Mouse (Mus musculus) ES-Bruce4 (cell line): ENCODE measurements around the gene A030014E15Rik. TPM values are rescaled to one million over a fixed set of nuclear protein-coding genes. Genes with fewer than 3 reads are reported as not detected.
A peak's percentile ranks its signal among the peaks of the same experiment; 100 is the strongest.
"Not testable (repeated sequence)": the region's sequence is repeated elsewhere in the genome, so short reads cannot be mapped to it uniquely, and the experiment has no call there.

ENCODE experiments used
- H3K27ac ChIP-seq: 2 replicates; pipeline ENCODE4 v1.5.1; 2012; ENCODE audit warnings: low read length, inconsistent platforms; ENCODE audit not compliant: insufficient read depth
- H3K27me3 ChIP-seq: 2 replicates; pipeline ENCODE4 v1.6.1; 2012; ENCODE audit warnings: mild to moderate bottlenecking, low read length, inconsistent platforms; ENCODE audit not compliant: control insufficient read depth, poor library complexity, insufficient read depth, severe bottlenecking
- H3K36me3 ChIP-seq: 2 replicates; pipeline ENCODE4 v1.6.1; 2012; ENCODE audit warnings: inconsistent platforms, mild to moderate bottlenecking, low read length, moderate library complexity; ENCODE audit not compliant: control insufficient read depth, poor library complexity, insufficient read depth, severe bottlenecking
- H3K4me1 ChIP-seq: one replicate; pipeline ENCODE4 v1.8.1; 2011; ENCODE audit warnings: low read length; ENCODE audit not compliant: control insufficient read depth, insufficient read depth
- H3K4me3 ChIP-seq: 2 replicates; pipeline ENCODE4 v1.5.1; 2011; ENCODE audit warnings: low read depth, mild to moderate bottlenecking, low read length
- H3K9ac ChIP-seq: 2 replicates; pipeline ENCODE4 v1.6.1; 2012; ENCODE audit warnings: low read depth, mild to moderate bottlenecking, inconsistent platforms; ENCODE audit not compliant: poor library complexity, severe bottlenecking
- H3K9me3 ChIP-seq: replicated peaks from 2 replicates; pipeline ENCODE4 v1.6.1; 2012; ENCODE audit warnings: mild to moderate bottlenecking, low read length, inconsistent platforms; ENCODE audit not compliant: control insufficient read depth, poor library complexity, insufficient read depth, severe bottlenecking
- CTCF ChIP-seq: IDR thresholded peaks from one replicate; pipeline ENCODE4 v1.8.1; 2011; ENCODE audit warnings: low read depth, low read length
- EP300 ChIP-seq: IDR thresholded peaks from 2 replicates; pipeline ENCODE4 v1.6.1; 2011; ENCODE audit warnings: low read depth, low read length; ENCODE audit not compliant: insufficient read depth
- POLR2A ChIP-seq: IDR thresholded peaks from one replicate; pipeline ENCODE4 v1.8.1; 2011; ENCODE audit warnings: low read length; ENCODE audit not compliant: insufficient read depth
- polyA plus RNA-seq: library from polyadenylated mRNA; stranded (reverse); fragments of >200 nt; gene quantifications from 2 replicates; pipeline ENCODE4 v1.2.4, GENCODE M21; 2011; ENCODE audit warnings: low read depth; ENCODE audit not compliant: missing spikeins, insufficient read depth, insufficient read length

The A030014E15Rik gene
- polyA plus RNA-seq, 1 experiment = not detected

- Histone ChIP-seq H3K9me3 (no peaks in the 10 kb centered on the region; the same call in 1 of the 2 replicates), H3K36me3 (no peaks in the 10 kb centered on the region), H3K9ac (no peak overlapping the region), H3K4me1 (peaks cover 2% of the 10 kb centered on the region), H3K27me3 (no peaks in the 10 kb centered on the region), H3K27ac (no peak overlapping the region; the same call in 1 of the 2 replicates), H3K4me3 (no peak overlapping the region)
- no peak for TF ChIP-seq POLR2A
These were observed 23.9 kb downstream of the A030014E15Rik start for GRCm38 (mm10) chr1:82948601-82949000.

- not testable (repeated sequence) for H3K9ac ChIP-seq, H3K4me1 ChIP-seq, H3K9me3 ChIP-seq, H3K27ac ChIP-seq, H3K4me3 ChIP-seq, H3K27me3 ChIP-seq, H3K36me3 ChIP-seq
These were observed 31.2 kb downstream of the A030014E15Rik start, which contains the start of gene Gm7544 for GRCm38 (mm10) chr1:82955913-82956312. Gene Gm7544, minus strand, starts transcription at chr1:82956013.

- Histone ChIP-seq H3K9ac (no peak within 1 kb of the TSS), H3K27ac (no peak within 1 kb of the TSS), H3K4me3 (peak within 1 kb of the TSS; percentile 73), H3K27me3 (no peaks in the 10 kb centered on the region), H3K36me3 (no peaks in the 10 kb centered on the region), H3K4me1 (no peaks in the 10 kb centered on the region), H3K9me3 (0 out of 2 replicates have a peak, but pooled peaks cover 3% of the 10 kb centered on the region)
- TF ChIP-seq CTCF (peak; percentile 26), EP300 (peak; percentile 70; the same call in 1 of the 2 replicates), POLR2A (no peak)
These were observed 35.2 kb downstream of the A030014E15Rik start, which contains the start of gene Gm47955 for GRCm38 (mm10) chr1:82959870-82960385. Gene Gm47955, plus strand, starts transcription at chr1:82960286.

GRCm38 (mm10) chr1:82966413-82966812 is 41.7 kb downstream of the A030014E15Rik start:
- no peaks in the 10 kb centered on the region for H3K36me3 ChIP-seq
- H3K27me3 ChIP-seq = no peaks in the 10 kb centered on the region
- H3K27ac ChIP-seq = no peak overlapping the region
- TF ChIP-seq EP300 = no peak
- no peak for TF ChIP-seq POLR2A
- TF ChIP-seq CTCF = no peak
- H3K4me1 ChIP-seq = no peaks in the 10 kb centered on the region
- 0 out of 2 replicates have a peak, but pooled peaks cover 3% of the 10 kb centered on the region for H3K9me3 ChIP-seq
- no peak overlapping the region for H3K4me3 ChIP-seq
- H3K9ac ChIP-seq = no peak overlapping the region

GRCm38 (mm10) chr1:82972046-82972445 is 47.3 kb downstream of the A030014E15Rik start:
- H3K9ac ChIP-seq = no peak overlapping the region
- no peaks in the 10 kb centered on the region for H3K36me3 ChIP-seq
- no peak overlapping the region for H3K27ac ChIP-seq
- TF ChIP-seq POLR2A = no peak
- no peak for TF ChIP-seq EP300
- no peak for TF ChIP-seq CTCF
- H3K9me3 ChIP-seq = no peaks in the 10 kb centered on the region
- H3K4me3 ChIP-seq = no peak overlapping the region
- H3K4me1 ChIP-seq = no peaks in the 10 kb centered on the region
- no peaks in the 10 kb centered on the region for H3K27me3 ChIP-seq

GRCm38 (mm10) chr1:82973244-82973643 is 48.5 kb downstream of the A030014E15Rik start:
- H3K9ac ChIP-seq = no peak overlapping the region
- H3K27me3 ChIP-seq = no peaks in the 10 kb centered on the region
- H3K9me3 ChIP-seq = no peaks in the 10 kb centered on the region
- TF ChIP-seq POLR2A (no peak), CTCF (no peak), EP300 (no peak)
- no peaks in the 10 kb centered on the region for H3K4me1 ChIP-seq
- H3K4me3 ChIP-seq = no peak overlapping the region
- H3K27ac ChIP-seq = no peak overlapping the region
- H3K36me3 ChIP-seq = no peaks in the 10 kb centered on the region

GRCm38 (mm10) chr1:82973901-82974300 is 49.2 kb downstream of the A030014E15Rik start:
- Histone ChIP-seq H3K27me3 (no peaks in the 10 kb centered on the region), H3K27ac (no peak overlapping the region), H3K36me3 (no peaks in the 10 kb centered on the region), H3K9me3 (no peaks in the 10 kb centered on the region), H3K4me1 (no peaks in the 10 kb centered on the region), H3K4me3 (no peak overlapping the region), H3K9ac (no peak overlapping the region)
- TF ChIP-seq POLR2A = no peak
- no peak for TF ChIP-seq EP300
- no peak for TF ChIP-seq CTCF
